19 mouse cellular contexts compared by ENCODE assay signal in the genomic region with DNA sequence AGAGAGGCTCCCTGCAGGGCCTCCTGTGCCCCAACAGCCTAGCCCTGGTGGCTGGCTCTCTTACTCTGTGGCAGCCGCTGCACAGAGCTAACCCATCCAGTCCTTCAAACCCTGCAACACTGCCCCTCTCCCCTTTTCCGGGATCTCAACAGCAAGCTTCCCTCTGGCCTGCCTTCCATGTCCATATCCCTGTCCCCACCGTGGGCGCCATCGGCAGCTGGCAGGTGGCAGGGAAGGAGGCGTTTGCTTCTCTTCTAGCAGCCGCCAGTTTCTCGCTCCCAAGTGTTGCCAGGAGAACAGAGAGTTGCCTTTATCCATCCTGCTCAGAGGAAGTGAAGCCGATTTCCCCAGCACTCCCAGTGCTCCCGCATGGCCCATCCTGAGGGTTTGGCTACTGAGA.
DNase-seq lines count a peak whose midpoint lies in the region; ATAC-seq and TF ChIP-seq lines count a peak whose summit lies in the region.
"Had no signal": no experiment of that assay in that cellular context is flagged by ENCODE, and none has a peak within 500 bp of the region (broad histone marks: within the 10 kb centered on the region; RNA-seq: fewer than 3 reads in every experiment).

No protein-coding gene starts in this region.

- peak; percentile 84 for DNase-seq in brain, adult 2 months (ENCODE audit: low read depth, low spot score)
- DNase-seq in frontal cortex, adult 2 months (ENCODE audit: extremely low spot score in 1 of 2, low spot score in 1 of 2): peak; percentile 52 to 83
- DNase-seq in layer of hippocampus, postnatal 14 days (ENCODE audit: low spot score in 2 of 2): peak; percentile 60 to 63
- no peak for DNase-seq in thymus, adult 18-20 months
- no peak for DNase-seq in heart, adult 18-20 months
- no peak for DNase-seq in heart, adult 8-10 months (ENCODE audit: low spot score)
- DNase-seq: cerebellum, adult 2 months; gastrocnemius, postnatal 10 days; kidney, adult 11 months; kidney, postnatal 4 days; lung, adult 2 months; thymus, adult 2 months had no signal

- 44% methylated on average over 10 of the region's 10 CpGs for WGBS in olfactory bulb, adult 2 months
- WGBS in midbrain, embryonic 16.5 days: 89% methylated on average over 10 of the region's 10 CpGs

- ATAC-seq in midbrain, embryonic 16.5 days: no peak

- H3K9ac ChIP-seq in midbrain, embryonic 16.5 days (ENCODE audit: low read depth, low read length): no peak overlapping the region
- H3K9ac ChIP-seq: heart, embryonic 15.5 days; hindbrain, embryonic 14.5 days; limb, embryonic 15.5 days; neural tube, embryonic 13.5 days had no signal

- H3K4me1 ChIP-seq in olfactory bulb, adult 2 months (ENCODE audit: control insufficient read depth, insufficient read depth, low read length): peaks cover 51% of the 10 kb centered on the region
- no peaks in the 10 kb centered on the region for H3K4me1 ChIP-seq in midbrain, embryonic 16.5 days (ENCODE audit: control insufficient read depth, insufficient read depth, low read length)
- H3K4me1 ChIP-seq: heart, embryonic 15.5 days; limb, embryonic 15.5 days had no signal

- no peak for TF ChIP-seq POLR2A in olfactory bulb, adult 2 months (IDR thresholded peaks at IDR 0.05; ENCODE audit: insufficient read depth, low read depth, low read length)

- no peaks in the 10 kb centered on the region for H3K9me3 ChIP-seq in midbrain, embryonic 16.5 days (replicated peaks; ENCODE audit: control insufficient read depth, low read length, poor library complexity, severe bottlenecking)
- H3K9me3 ChIP-seq: G1E; heart, embryonic 15.5 days; limb, embryonic 15.5 days; neural tube, embryonic 13.5 days had no signal

- TF ChIP-seq CTCF in olfactory bulb, adult 2 months (IDR thresholded peaks at IDR 0.05; ENCODE audit: insufficient read depth, low read depth, low read length): no peak

- H3K4me2 ChIP-seq in midbrain, embryonic 16.5 days (ENCODE audit: low read length): no peak overlapping the region
- H3K4me2 ChIP-seq: heart, embryonic 15.5 days; hindbrain, embryonic 14.5 days; limb, embryonic 15.5 days; neural tube, embryonic 13.5 days had no signal

- no peaks in the 10 kb centered on the region for H3K36me3 ChIP-seq in midbrain, embryonic 16.5 days (ENCODE audit: control insufficient read depth, insufficient read depth, low read length)
- H3K36me3 ChIP-seq: G1E; heart, embryonic 15.5 days; limb, embryonic 15.5 days; neural tube, embryonic 13.5 days had no signal

- no peak overlapping the region for H3K4me3 ChIP-seq in olfactory bulb, adult 2 months (ENCODE audit: insufficient read depth, low read depth, low read length)
- no peak overlapping the region for H3K4me3 ChIP-seq in midbrain, embryonic 16.5 days (ENCODE audit: low read depth, low read length)
- H3K4me3 ChIP-seq: heart, embryonic 15.5 days; limb, embryonic 15.5 days; neural tube, embryonic 13.5 days had no signal

- no peaks in the 10 kb centered on the region for H3K27me3 ChIP-seq in midbrain, embryonic 16.5 days (ENCODE audit: control insufficient read depth, insufficient read depth, low read depth, low read length)
- H3K27me3 ChIP-seq: heart, embryonic 15.5 days; limb, embryonic 15.5 days; neural tube, embryonic 13.5 days had no signal

- H3K27ac ChIP-seq in olfactory bulb, adult 2 months (ENCODE audit: insufficient read depth, low read depth, low read length): peak overlapping the region; percentile 3
- H3K27ac ChIP-seq in midbrain, embryonic 16.5 days (ENCODE audit: low read length): no peak overlapping the region
- H3K27ac ChIP-seq: heart, embryonic 15.5 days; hindbrain, embryonic 14.5 days; limb, embryonic 15.5 days; neural tube, embryonic 13.5 days had no signal

Comparison
In these comparisons a context has a peak if more than half of its experiments do, and no peak if none do; other contexts are left out.
1. DNase-seq: peak in brain, adult 2 months (single experiment), frontal cortex, adult 2 months (2 of 2) and layer of hippocampus, postnatal 14 days (2 of 2); none in thymus, adult 18-20 months (0 of 2), heart, adult 18-20 months (0 of 2) and heart, adult 8-10 months (single experiment).